Mouse (Mus musculus) induced T-regulatory cell, adult 2 months (primary cell): Measurements from ENCODE around the gene Gtf2i.
A peak's percentile ranks its signal among the peaks of the same experiment; 100 is the strongest.
"Not testable (repeated sequence)": the region's sequence is repeated elsewhere in the genome, so short reads cannot be mapped to it uniquely, and the experiment has no call there.

Experiments used
- DNase-seq: peaks from one replicate; pipeline ENCODE4 v3.0.0-alpha.2; 2012; ENCODE audit warnings: low read depth

Gtf2i gene

DNA sequence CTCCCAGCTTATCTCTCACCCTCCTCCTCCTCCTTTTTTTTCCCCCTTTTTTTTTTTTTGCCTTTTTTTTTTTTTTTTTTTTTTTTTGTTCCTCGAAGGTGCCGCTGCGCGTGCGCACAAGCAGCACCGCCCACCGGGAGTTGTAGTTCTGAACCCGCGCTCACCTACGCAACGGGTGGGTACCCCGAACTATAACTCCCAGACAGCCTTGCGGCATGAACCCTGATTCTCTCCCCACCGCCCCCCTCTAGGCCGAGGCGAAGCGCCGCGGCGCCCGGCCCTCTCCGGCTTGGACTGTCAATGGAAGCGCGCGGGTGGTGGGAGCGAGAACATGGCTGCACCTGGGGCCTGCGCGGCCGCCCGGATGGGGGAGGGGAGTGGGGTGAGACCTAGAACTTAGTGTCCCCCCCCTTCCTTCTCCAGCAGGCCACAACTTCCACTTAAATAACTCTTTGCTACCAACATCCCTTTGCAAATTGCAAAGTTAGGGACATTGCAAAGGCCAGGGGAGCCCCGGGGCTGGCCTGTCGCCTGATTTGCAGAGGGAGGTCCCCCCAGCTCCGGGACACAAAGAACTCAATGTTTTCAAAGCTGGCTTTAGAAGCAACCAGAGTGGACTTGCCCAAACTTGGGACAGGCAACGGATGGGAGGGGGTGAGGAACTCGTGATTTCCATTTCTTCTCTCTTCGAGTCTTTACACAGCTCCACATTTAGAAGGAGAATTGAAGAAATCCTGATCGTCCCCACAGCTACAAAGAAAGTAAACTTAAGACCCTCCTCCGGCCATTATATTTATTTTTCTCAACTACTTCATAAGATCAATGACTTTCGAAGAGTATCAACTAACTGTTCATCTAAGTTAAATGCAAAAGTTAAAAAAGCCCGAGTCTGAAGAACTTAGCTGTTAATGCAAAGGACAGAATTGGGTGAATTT, at the start of gene Gtf2i:
Gtf2i (minus strand) TSS at position 73 of the 935 bp plus-strand sequence.
- DNase-seq: peak; percentile 96

- DNase-seq: no peak
These were observed 44.5 kb upstream of the Gtf2i start for GRCm38 (mm10) chr5:134359101-134359500.

DNA sequence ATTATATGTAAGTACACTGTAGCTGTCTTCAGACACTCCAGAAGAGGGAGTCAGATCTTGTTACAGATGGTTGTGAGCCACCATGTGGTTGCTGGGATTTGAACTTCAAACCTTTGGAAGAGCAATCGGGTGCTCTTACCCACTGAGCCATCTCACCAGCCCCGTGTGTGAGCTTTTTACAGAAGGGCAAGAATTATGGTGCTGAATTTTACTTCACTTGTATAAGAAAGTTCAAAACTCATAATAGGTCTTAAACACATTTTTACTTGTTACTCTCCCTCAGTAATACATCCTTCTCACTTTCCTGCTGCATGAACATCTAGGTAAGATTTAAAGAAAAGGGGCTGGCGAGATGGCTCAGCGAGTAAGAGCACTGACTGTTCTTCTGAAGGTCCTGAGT, 40.8 kb upstream of the Gtf2i start:
- DNase-seq: not testable (repeated sequence)

DNA sequence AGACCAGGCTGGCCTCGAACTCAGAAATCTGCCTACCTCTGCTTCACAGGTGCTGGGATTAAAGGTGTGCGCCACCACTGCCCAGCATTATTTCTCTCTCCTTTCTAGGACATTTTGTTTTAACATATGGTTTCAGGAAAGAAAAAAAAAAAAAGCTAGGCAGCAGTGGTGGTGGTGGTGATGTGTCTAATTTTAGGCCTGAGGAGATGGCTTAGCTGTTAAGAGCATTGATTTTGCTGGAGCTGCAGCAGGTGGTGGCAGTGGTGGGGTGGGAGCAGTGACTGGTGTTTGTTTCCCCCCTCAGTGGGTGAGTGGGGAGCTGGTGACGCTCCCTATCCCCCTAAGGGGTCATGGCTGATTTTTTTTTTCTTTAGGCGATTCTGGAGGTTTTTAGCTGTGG, 38.6 kb upstream of the Gtf2i start:
- DNase-seq: no peak

GRCm38 (mm10) chr5:134352527-134353001, 38.0 kb upstream of the Gtf2i start:
- no peak for DNase-seq

GRCm38 (mm10) chr5:134350660-134351059, 36.1 kb upstream of the Gtf2i start:
- DNase-seq: peak; percentile 92

- DNase-seq: peak; percentile 65
These were observed 32.5 kb upstream of the Gtf2i start for GRCm38 (mm10) chr5:134347066-134347465.

DNA sequence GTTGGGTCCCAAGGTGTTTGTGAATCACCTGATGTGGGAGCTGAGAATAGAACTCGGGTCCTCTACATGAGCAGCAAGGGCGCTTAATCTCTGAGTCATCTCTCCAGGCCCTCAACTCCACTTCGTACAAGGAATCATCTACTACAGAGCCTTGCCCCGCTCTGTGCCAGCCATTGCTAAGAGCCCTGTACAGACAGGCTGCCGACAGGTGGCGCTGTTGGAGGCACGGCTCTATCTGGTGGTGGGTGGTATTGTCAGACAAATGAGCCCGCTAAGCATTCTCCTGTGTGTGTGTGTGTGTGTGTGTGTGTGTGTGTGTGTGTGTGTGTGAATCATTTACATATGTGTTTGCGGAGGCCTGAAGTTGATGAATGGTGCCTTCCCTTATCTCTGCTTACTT, 30.9 kb upstream of the Gtf2i start:
- DNase-seq: peak; percentile 71

GRCm38 (mm10) chr5:134344076-134344475, 29.5 kb upstream of the Gtf2i start:
- no peak for DNase-seq

DNA sequence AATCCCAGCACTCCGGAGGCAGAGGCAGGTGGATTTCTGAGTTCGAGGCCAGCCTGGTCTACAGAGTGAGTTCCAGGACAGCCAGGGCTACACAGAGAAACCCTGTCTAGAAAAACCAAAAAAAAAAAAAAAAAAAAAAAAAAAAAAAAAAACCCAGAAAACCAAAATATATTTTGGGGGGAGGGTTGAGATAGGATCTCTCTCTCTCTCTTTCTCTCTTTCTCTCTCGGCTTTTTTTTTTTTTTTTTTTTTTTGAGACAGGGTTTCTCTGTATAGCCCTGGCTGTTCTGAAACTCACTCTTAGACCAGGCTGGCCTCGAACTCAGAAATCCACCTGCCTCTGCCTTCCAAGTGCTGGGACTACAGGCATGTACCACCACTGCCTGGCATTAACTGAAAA, 29.0 kb upstream of the Gtf2i start:
- not testable (repeated sequence) for DNase-seq

- DNase-seq: peak; percentile 53
These were observed 28.1 kb upstream of the Gtf2i start for GRCm38 (mm10) chr5:134342503-134343205.

- no peak for DNase-seq
These were observed 27.2 kb upstream of the Gtf2i start for GRCm38 (mm10) chr5:134341721-134342120.

- DNase-seq: peak; percentile 72
These were observed 26.8 kb upstream of the Gtf2i start for GRCm38 (mm10) chr5:134341321-134341720.

GRCm38 (mm10) chr5:134340101-134340522, 25.6 kb upstream of the Gtf2i start:
- DNase-seq: no peak

DNA sequence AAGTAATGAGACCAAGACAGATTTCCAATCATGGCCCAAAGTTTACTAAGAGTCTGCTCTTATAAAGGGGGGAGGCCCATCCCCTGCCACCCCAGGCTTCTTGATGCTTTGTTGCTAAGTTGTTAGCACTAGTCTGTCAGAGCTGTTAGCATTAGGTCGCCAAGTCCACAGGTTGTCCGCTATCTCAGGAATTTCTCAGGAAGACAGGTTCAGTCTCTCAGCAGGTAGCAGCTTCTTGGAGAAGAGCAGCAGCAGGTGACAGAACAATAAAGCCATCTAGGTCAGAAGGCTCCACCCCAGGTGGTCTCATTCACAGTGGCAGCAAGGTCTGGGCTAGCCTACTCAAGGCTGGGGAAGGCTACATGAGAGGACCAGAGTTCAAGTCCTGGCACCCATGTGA, 22.5 kb upstream of the Gtf2i start:
- DNase-seq: not testable (repeated sequence)

DNA sequence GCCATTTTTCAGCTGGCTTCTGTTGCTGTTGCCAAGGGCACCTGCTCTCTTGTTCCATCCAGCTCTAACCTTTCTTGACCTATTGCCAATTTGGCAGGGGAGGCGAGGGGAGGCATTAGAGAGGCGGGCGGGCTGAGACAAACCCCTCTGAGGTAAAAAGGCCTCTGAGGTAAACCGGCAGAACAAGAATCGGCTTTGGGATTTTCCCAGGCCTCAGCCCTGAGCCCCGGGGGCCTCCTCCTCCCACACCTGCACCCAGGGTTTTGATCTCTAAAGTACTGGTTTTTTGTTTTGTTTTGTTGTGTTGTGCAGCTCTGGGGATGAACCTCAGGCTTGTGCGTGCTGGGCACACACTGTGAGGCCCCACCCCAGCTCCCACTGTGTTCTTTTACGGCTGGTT, 18.2 kb upstream of the Gtf2i start:
- DNase-seq: peak; percentile 85

GRCm38 (mm10) chr5:134330082-134330481, 15.5 kb upstream of the Gtf2i start:
- DNase-seq: peak; percentile 87

DNA sequence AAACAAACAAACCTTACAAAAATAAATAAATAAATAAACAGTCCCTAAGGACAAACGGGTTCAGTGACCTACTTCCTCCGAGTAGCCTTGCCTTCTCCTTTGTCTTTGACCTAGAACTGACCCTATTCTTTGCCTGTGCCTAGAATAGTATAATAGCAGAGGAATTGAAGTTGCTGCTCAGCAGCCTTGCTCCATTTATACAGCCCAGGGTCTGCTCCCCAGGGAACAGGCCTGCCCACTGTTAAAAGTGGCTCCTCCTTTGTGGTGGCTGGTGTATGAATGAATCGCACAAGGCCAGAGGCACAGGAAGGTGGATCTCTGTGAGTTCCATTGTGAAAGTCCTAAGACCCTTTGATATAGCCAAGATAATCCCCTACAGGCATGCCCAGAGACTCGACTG, 14.8 kb upstream of the Gtf2i start:
- no peak for DNase-seq

DNA sequence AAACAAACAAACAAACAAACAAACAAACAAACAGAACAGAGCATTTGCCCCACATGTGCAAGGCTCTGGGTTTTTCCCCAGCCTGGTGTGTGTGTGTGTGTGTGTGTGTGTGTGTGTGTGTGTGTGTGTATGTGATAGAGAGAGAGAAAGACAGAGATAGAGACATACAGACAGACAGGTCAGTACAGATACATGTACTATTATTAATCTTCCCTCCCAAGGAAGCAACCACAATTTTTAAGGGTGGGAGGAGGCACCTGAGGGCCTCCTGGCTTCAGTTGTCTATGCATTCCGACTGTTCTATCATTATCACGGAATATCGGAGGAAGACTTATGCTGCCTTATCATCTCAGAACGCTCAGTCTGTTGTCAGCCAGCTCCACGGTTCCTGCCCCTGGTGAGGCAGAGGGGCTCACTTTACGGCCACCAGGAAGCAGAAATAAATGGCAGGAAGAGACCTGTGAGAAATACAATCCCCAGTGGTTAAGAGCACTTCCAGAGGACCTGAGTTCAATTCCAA, 14.0 kb upstream of the Gtf2i start:
- no peak for DNase-seq

GRCm38 (mm10) chr5:134325856-134326566, 11.5 kb upstream of the Gtf2i start:
- DNase-seq: peak; percentile 77

GRCm38 (mm10) chr5:134323869-134324268, 9.3 kb upstream of the Gtf2i start:
- peak; percentile 57 for DNase-seq

DNA sequence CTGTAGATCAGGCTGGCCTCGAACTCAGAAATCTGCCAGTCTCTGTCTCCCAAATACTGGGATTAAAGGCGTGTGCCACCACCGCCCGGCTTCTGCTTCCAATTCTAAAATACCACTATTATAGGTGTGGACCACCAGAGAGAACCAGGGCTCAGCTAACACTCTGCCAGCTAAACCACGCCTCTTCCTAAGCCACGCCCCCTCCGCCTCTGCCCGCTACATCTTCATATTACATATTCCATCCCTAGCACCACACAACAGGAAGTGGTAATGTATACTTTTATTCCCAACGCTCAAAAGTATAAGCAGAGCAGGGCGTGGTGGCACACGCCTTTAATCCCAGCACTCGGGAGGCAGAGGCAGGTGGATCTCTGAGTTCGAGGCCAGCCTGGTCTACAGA, 8.8 kb upstream of the Gtf2i start:
- DNase-seq: peak; percentile 79
